Mouse (Mus musculus) heart, embryonic 11.5 days (tissue): ENCODE results near the gene Gbp9. TPM values are rescaled to one million over a fixed set of nuclear protein-coding genes. Genes with fewer than 3 reads are reported as not detected.
A peak's percentile ranks its signal among the peaks of the same experiment; 100 is the strongest.
"Not testable (repeated sequence)": the region's sequence is repeated elsewhere in the genome, so short reads cannot be mapped to it uniquely, and the experiment has no call there.

Experiments
- ATAC-seq: fragments of 200-750 bp; cut with Nextera tagmentation; replicated peaks from 2 replicates; pipeline ENCODE4 v1.8.0; 2017; ENCODE audit warnings: moderate library complexity; ENCODE audit not compliant: insufficient number of reproducible peaks, low FRiP score, low TSS enrichment
- H3K27ac ChIP-seq: fragments of 300-500 bp; sonication (generic); 2 replicates; pipeline ENCODE4 v1.5.1; 2014; ENCODE audit warnings: mild to moderate bottlenecking, low read depth, low read length
- H3K27me3 ChIP-seq: fragments of 300-500 bp; sonication (generic); 2 replicates; pipeline ENCODE4 v1.6.1; 2014; ENCODE audit warnings: mild to moderate bottlenecking, low read length, mixed read lengths; ENCODE audit not compliant: control insufficient read depth, insufficient read depth
- H3K36me3 ChIP-seq: fragments of 300-500 bp; sonication (generic); 2 replicates; pipeline ENCODE4 v1.6.1; 2014; ENCODE audit warnings: mild to moderate bottlenecking, low read length, moderate library complexity, mixed read lengths; ENCODE audit not compliant: control insufficient read depth, insufficient read depth
- H3K4me1 ChIP-seq: fragments of 300-500 bp; sonication (generic); 2 replicates; pipeline ENCODE4 v1.6.1; 2014; ENCODE audit warnings: low read length; ENCODE audit not compliant: control insufficient read depth, insufficient read depth
- H3K4me2 ChIP-seq: fragments of 300-500 bp; sonication (generic); 2 replicates; pipeline ENCODE4 v1.6.1; 2014; ENCODE audit warnings: mild to moderate bottlenecking, moderate library complexity
- H3K4me3 ChIP-seq: fragments of 300-500 bp; sonication (generic); 2 replicates; pipeline ENCODE4 v1.5.1; 2014; ENCODE audit warnings: low read depth, low read length
- H3K9ac ChIP-seq: fragments of 300-500 bp; sonication (generic); 2 replicates; pipeline ENCODE4 v1.6.1; 2014; ENCODE audit warnings: mild to moderate bottlenecking, low read depth, low read length, moderate library complexity
- H3K9me3 ChIP-seq: fragments of 300-500 bp; sonication (generic); replicated peaks from 2 replicates; pipeline ENCODE4 v1.6.1; 2016; ENCODE audit warnings: low read length; ENCODE audit not compliant: control insufficient read depth
- whole genome bisulfite sequencing: fragments of 180-500 bp; shearing (Covaris S2); extraction: QIAGEN DNeasy Blood & Tissue Kit; methylation state at CpG from one replicate; pipeline ENCODE4 v1.1.7; 2014; ENCODE audit not compliant: insufficient replicate concordance; 5-methylcytosine and 5-hydroxymethylcytosine counted together
- polyA plus RNA-seq: library from polyadenylated mRNA; unstranded; fragments of >200 nt; fragmentation: Nextera tagmentation; extraction: Ambion mirVana; gene quantifications from 2 replicates; pipeline ENCODE4 v1.2.1, GENCODE M21; 2014

The Gbp9 gene
- polyA plus RNA-seq, 1 experiment from 2014 or later: 3.4 TPM

- no peaks in the 10 kb centered on the region for H3K4me1 ChIP-seq
Measured at GRCm38 (mm10) chr5:105138906-105139305, 433 bp downstream of the Gbp9 start.

GRCm38 (mm10) chr5:105136706-105137304 lies 2.5 kb downstream of the Gbp9 start:
- H3K4me1 ChIP-seq, H3K27ac ChIP-seq, H3K9me3 ChIP-seq, H3K9ac ChIP-seq, H3K27me3 ChIP-seq, ATAC-seq, H3K4me2 ChIP-seq, H3K36me3 ChIP-seq, H3K4me3 ChIP-seq: not testable (repeated sequence)
- 85% methylated on average over 3 of the region's 3 CpGs for WGBS

More at GRCm38 (mm10) chr5:105138906-105139305, 433 bp downstream of the Gbp9 start:
- Histone ChIP-seq H3K27ac (0 out of 2 replicates have a peak overlapping the region, but pooled peaks have one; percentile 15), H3K36me3 (no peaks in the 10 kb centered on the region), H3K4me3 (0 out of 2 replicates have a peak overlapping the region, but pooled peaks have one; percentile 8), H3K4me2 (peak overlapping the region; percentile 35; the same call in 1 of the 2 replicates), H3K9ac (no peak overlapping the region), H3K27me3 (no peaks in the 10 kb centered on the region), H3K9me3 (no peaks in the 10 kb centered on the region)
- 57% methylated on average over 1 of the region's 1 CpGs for WGBS
- no peak for ATAC-seq

GRCm38 (mm10) chr5:105121731-105122130 lies 17.6 kb downstream of the Gbp9 start:
- H3K9ac ChIP-seq, ATAC-seq, H3K4me2 ChIP-seq, H3K4me1 ChIP-seq, H3K4me3 ChIP-seq, H3K36me3 ChIP-seq, H3K27me3 ChIP-seq, H3K9me3 ChIP-seq, H3K27ac ChIP-seq: not testable (repeated sequence)
- WGBS: 73% methylated on average over 6 of the region's 6 CpGs

- H3K36me3 ChIP-seq: no peaks in the 10 kb centered on the region
- H3K9me3 ChIP-seq: no peaks in the 10 kb centered on the region
- no peak overlapping the region for H3K4me3 ChIP-seq
- no peak overlapping the region for H3K27ac ChIP-seq
- WGBS: 65% methylated on average over 2 of the region's 2 CpGs
- H3K4me1 ChIP-seq: no peaks in the 10 kb centered on the region
- no peak overlapping the region for H3K4me2 ChIP-seq
- H3K27me3 ChIP-seq: no peaks in the 10 kb centered on the region
- no peak for ATAC-seq
- H3K9ac ChIP-seq: no peak overlapping the region
Measured at GRCm38 (mm10) chr5:105115740-105116139, 23.6 kb downstream of the Gbp9 start.

GRCm38 (mm10) chr5:105114696-105115095 lies 24.6 kb downstream of the Gbp9 start:
- no peak overlapping the region for H3K27ac ChIP-seq
- ATAC-seq: no peak
- H3K4me3 ChIP-seq: no peak overlapping the region
- H3K27me3 ChIP-seq: no peaks in the 10 kb centered on the region
- no peaks in the 10 kb centered on the region for H3K36me3 ChIP-seq
- no peaks in the 10 kb centered on the region for H3K9me3 ChIP-seq
- 88% methylated on average over 2 of the region's 2 CpGs for WGBS
- no peak overlapping the region for H3K4me2 ChIP-seq
- H3K9ac ChIP-seq: no peak overlapping the region
- H3K4me1 ChIP-seq: no peaks in the 10 kb centered on the region

GRCm38 (mm10) chr5:105113656-105114055 lies 25.7 kb downstream of the Gbp9 start:
- no peak for ATAC-seq
- WGBS: 84% methylated on average over 5 of the region's 5 CpGs
- no peaks in the 10 kb centered on the region for H3K36me3 ChIP-seq
- no peaks in the 10 kb centered on the region for H3K4me1 ChIP-seq
- H3K27me3 ChIP-seq: no peaks in the 10 kb centered on the region
- H3K4me3 ChIP-seq: no peak overlapping the region
- no peak overlapping the region for H3K27ac ChIP-seq
- no peak overlapping the region for H3K9ac ChIP-seq
- no peaks in the 10 kb centered on the region for H3K9me3 ChIP-seq
- H3K4me2 ChIP-seq: no peak overlapping the region

- not testable (repeated sequence) for H3K4me2 ChIP-seq, H3K4me3 ChIP-seq, H3K36me3 ChIP-seq, H3K9ac ChIP-seq, H3K27me3 ChIP-seq, H3K4me1 ChIP-seq, H3K9me3 ChIP-seq
- H3K27ac ChIP-seq: peak overlapping the region; percentile 43; the same call in 1 of the 2 replicates
- WGBS: 14% methylated on average over 4 of the region's 4 CpGs
- ATAC-seq: peak; percentile 57; the same call in 1 of the 2 replicates
Measured at GRCm38 (mm10) chr5:105110271-105110852, 29.0 kb downstream of the Gbp9 start.

- whole genome bisulfite sequencing: 49% methylated on average over 1 of the region's 1 CpGs
- H3K9ac ChIP-seq, H3K4me3 ChIP-seq, H3K36me3 ChIP-seq, H3K4me1 ChIP-seq, H3K9me3 ChIP-seq, H3K27me3 ChIP-seq, H3K4me2 ChIP-seq, ATAC-seq: not testable (repeated sequence)
- peak overlapping the region; percentile 22; the same call in 1 of the 2 replicates for H3K27ac ChIP-seq
Measured at GRCm38 (mm10) chr5:105109775-105110174, 29.6 kb downstream of the Gbp9 start.

- H3K4me3 ChIP-seq, H3K4me2 ChIP-seq, H3K4me1 ChIP-seq, H3K27ac ChIP-seq, H3K27me3 ChIP-seq, H3K9me3 ChIP-seq, H3K9ac ChIP-seq, H3K36me3 ChIP-seq, ATAC-seq: not testable (repeated sequence)
- WGBS: 58% methylated on average over 2 of the region's 2 CpGs
Measured at GRCm38 (mm10) chr5:105105689-105106088, 33.6 kb downstream of the Gbp9 start.
